Mouse (Mus musculus) forebrain, embryonic 16.5 days (tissue): ENCODE results near the gene Abhd18. TPM values are rescaled to one million over a fixed set of nuclear protein-coding genes. Genes with fewer than 3 reads are reported as not detected.
A peak's percentile ranks its signal among the peaks of the same experiment; 100 is the strongest.

Experiments
- ATAC-seq: fragments of 200-750 bp; cut with Nextera tagmentation; 2 replicates; pipeline ENCODE4 v1.8.0; 2017; ENCODE audit warnings: mild to moderate bottlenecking, moderate library complexity
- H3K27ac ChIP-seq: fragments of 300-500 bp; sonication (generic); 2 replicates; pipeline ENCODE4 v1.5.1; 2014; ENCODE audit warnings: low read length, control low read depth
- H3K27me3 ChIP-seq: fragments of 300-500 bp; sonication (generic); replicated peaks from 2 replicates; pipeline ENCODE4 v1.6.1; 2014; ENCODE audit warnings: low read length; ENCODE audit not compliant: control insufficient read depth, insufficient read depth
- H3K36me3 ChIP-seq: fragments of 300-500 bp; sonication (generic); 2 replicates; pipeline ENCODE4 v1.6.1; 2014; ENCODE audit not compliant: control insufficient read depth, insufficient read depth
- H3K4me1 ChIP-seq: fragments of 300-500 bp; sonication (generic); replicated peaks from 2 replicates; pipeline ENCODE4 v1.6.1; 2014; ENCODE audit warnings: low read length; ENCODE audit not compliant: control insufficient read depth, insufficient read depth
- H3K4me2 ChIP-seq: fragments of 300-500 bp; sonication (generic); 2 replicates; pipeline ENCODE4 v1.6.1; 2014; ENCODE audit warnings: mild to moderate bottlenecking, low read length, control low read depth
- H3K4me3 ChIP-seq: fragments of 300-500 bp; sonication (generic); replicated peaks from 2 replicates; pipeline ENCODE4 v1.5.1; 2014; ENCODE audit warnings: mild to moderate bottlenecking, low read length, control low read depth
- H3K9ac ChIP-seq: fragments of 300-500 bp; sonication (generic); replicated peaks from 2 replicates; pipeline ENCODE4 v1.6.1; 2014; ENCODE audit warnings: low read depth, low read length, control low read depth
- H3K9me3 ChIP-seq: fragments of 300-500 bp; sonication (generic); 2 replicates; pipeline ENCODE4 v1.6.1; 2016; ENCODE audit warnings: low read length; ENCODE audit not compliant: control insufficient read depth
- WGBS: fragments of 180-500 bp; shearing (Covaris S2); extraction: QIAGEN DNeasy Blood & Tissue Kit; methylation state at CpG from one replicate; pipeline ENCODE4 v1.1.7; 2014; 5-methylcytosine and 5-hydroxymethylcytosine counted together
- polyA plus RNA-seq: library from polyadenylated mRNA; unstranded; fragments of >200 nt; fragmentation: Nextera tagmentation; extraction: Ambion mirVana; gene quantifications from 2 replicates; pipeline ENCODE4 v1.2.1, GENCODE M21; 2015

Gene Abhd18
- polyA plus RNA-seq, 1 experiment from 2014 or later = 14.7 TPM

- no peaks in the 10 kb centered on the region for H3K9me3 ChIP-seq
- H3K27ac ChIP-seq = peak within 1 kb of the TSS; percentile 38; the same call in 1 of the 2 replicates
- no peaks in the 10 kb centered on the region for H3K36me3 ChIP-seq
- peak within 1 kb of the TSS; percentile 68 for H3K9ac ChIP-seq
- H3K4me3 ChIP-seq = peak within 1 kb of the TSS; percentile 71
- peak; percentile 93 for ATAC-seq
- 0 out of 2 replicates have a peak, but pooled peaks cover 5% of the 10 kb centered on the region for H3K27me3 ChIP-seq
- peaks cover 12% of the 10 kb centered on the region; the same call in 1 of the 2 replicates for H3K4me1 ChIP-seq
- peak within 1 kb of the TSS; percentile 95 for H3K4me2 ChIP-seq
- under 1% methylated on average over 58 of the region's 66 CpGs for WGBS
These were observed 102.6 kb downstream of the Abhd18 start, which contains the start of gene Larp1b for GRCm38 (mm10) chr3:40949170-40949902. Gene Larp1b (plus strand): TSS chr3:40949828.

- Histone ChIP-seq H3K27me3 (0 out of 2 replicates have a peak, but pooled peaks cover 5% of the 10 kb centered on the region), H3K4me2 (peak overlapping the region; percentile 95), H3K9me3 (no peaks in the 10 kb centered on the region), H3K4me3 (peak overlapping the region; percentile 71), H3K4me1 (peaks cover 12% of the 10 kb centered on the region; the same call in 1 of the 2 replicates), H3K36me3 (no peaks in the 10 kb centered on the region), H3K27ac (peak overlapping the region; percentile 38; the same call in 1 of the 2 replicates), H3K9ac (peak overlapping the region; percentile 68)
- ATAC-seq = peak; percentile 54
- under 1% methylated on average over 78 of the region's 118 CpGs for WGBS
These were observed 103.3 kb downstream of the Abhd18 start for GRCm38 (mm10) chr3:40949903-40950600.

- H3K4me3 ChIP-seq = peak overlapping the region; percentile 71
- H3K4me2 ChIP-seq = peak overlapping the region; percentile 95
- no peak for ATAC-seq
- H3K27ac ChIP-seq = no peak overlapping the region
- peaks cover 12% of the 10 kb centered on the region; the same call in 1 of the 2 replicates for H3K4me1 ChIP-seq
- H3K9ac ChIP-seq = peak overlapping the region; percentile 68
- no peaks in the 10 kb centered on the region for H3K36me3 ChIP-seq
- H3K9me3 ChIP-seq = no peaks in the 10 kb centered on the region
- H3K27me3 ChIP-seq = 0 out of 2 replicates have a peak, but pooled peaks cover 5% of the 10 kb centered on the region
- under 1% methylated on average over 43 of the region's 43 CpGs for WGBS
These were observed 103.9 kb downstream of the Abhd18 start for GRCm38 (mm10) chr3:40950601-40951201.

GRCm38 (mm10) chr3:40951365-40951764 is 104.6 kb downstream of the Abhd18 start:
- ATAC-seq = no peak
- peak overlapping the region; percentile 71 for H3K4me3 ChIP-seq
- peaks cover 12% of the 10 kb centered on the region; the same call in 1 of the 2 replicates for H3K4me1 ChIP-seq
- 13% methylated on average over 7 of the region's 7 CpGs for WGBS
- H3K9me3 ChIP-seq = no peaks in the 10 kb centered on the region
- no peak overlapping the region for H3K9ac ChIP-seq
- 0 out of 2 replicates have a peak, but pooled peaks cover 5% of the 10 kb centered on the region for H3K27me3 ChIP-seq
- H3K27ac ChIP-seq = no peak overlapping the region
- H3K4me2 ChIP-seq = peak overlapping the region; percentile 95
- no peaks in the 10 kb centered on the region for H3K36me3 ChIP-seq

GRCm38 (mm10) chr3:40952606-40953005 is 105.8 kb downstream of the Abhd18 start:
- no peak overlapping the region for H3K9ac ChIP-seq
- H3K36me3 ChIP-seq = no peaks in the 10 kb centered on the region
- no peak for ATAC-seq
- H3K4me2 ChIP-seq = no peak overlapping the region
- no peak overlapping the region for H3K27ac ChIP-seq
- 0 out of 2 replicates have a peak, but pooled peaks cover 5% of the 10 kb centered on the region for H3K27me3 ChIP-seq
- peaks cover 12% of the 10 kb centered on the region; the same call in 1 of the 2 replicates for H3K4me1 ChIP-seq
- no peaks in the 10 kb centered on the region for H3K9me3 ChIP-seq
- no peak overlapping the region for H3K4me3 ChIP-seq

GRCm38 (mm10) chr3:40954792-40955191 is 108.0 kb downstream of the Abhd18 start:
- H3K4me1 ChIP-seq = peaks cover 9% of the 10 kb centered on the region; the same call in 1 of the 2 replicates
- H3K36me3 ChIP-seq = no peaks in the 10 kb centered on the region
- H3K27me3 ChIP-seq = 0 out of 2 replicates have a peak, but pooled peaks cover 2% of the 10 kb centered on the region
- no peak overlapping the region for H3K4me2 ChIP-seq
- 79% methylated on average over 1 of the region's 1 CpGs for WGBS
- no peak overlapping the region for H3K4me3 ChIP-seq
- no peak overlapping the region for H3K9ac ChIP-seq
- no peak for ATAC-seq
- H3K27ac ChIP-seq = no peak overlapping the region
- no peaks in the 10 kb centered on the region for H3K9me3 ChIP-seq

- H3K4me1 ChIP-seq = no peaks in the 10 kb centered on the region
- H3K27ac ChIP-seq = no peak overlapping the region
- H3K27me3 ChIP-seq = no peaks in the 10 kb centered on the region
- H3K9me3 ChIP-seq = no peaks in the 10 kb centered on the region
- H3K4me3 ChIP-seq = no peak overlapping the region
- no peaks in the 10 kb centered on the region for H3K36me3 ChIP-seq
- no peak overlapping the region for H3K4me2 ChIP-seq
- no peak for ATAC-seq
- H3K9ac ChIP-seq = no peak overlapping the region
These were observed 112.1 kb downstream of the Abhd18 start for GRCm38 (mm10) chr3:40958831-40959230.

- no peaks in the 10 kb centered on the region for H3K4me1 ChIP-seq
- ATAC-seq = no peak
- no peak overlapping the region for H3K4me2 ChIP-seq
- no peaks in the 10 kb centered on the region for H3K9me3 ChIP-seq
- H3K27ac ChIP-seq = no peak overlapping the region
- no peak overlapping the region for H3K9ac ChIP-seq
- H3K4me3 ChIP-seq = no peak overlapping the region
- H3K27me3 ChIP-seq = no peaks in the 10 kb centered on the region
- H3K36me3 ChIP-seq = no peaks in the 10 kb centered on the region
These were observed 134.0 kb downstream of the Abhd18 start for GRCm38 (mm10) chr3:40980758-40981157.

- Histone ChIP-seq H3K36me3 (no peaks in the 10 kb centered on the region), H3K27ac (no peak overlapping the region), H3K4me1 (no peaks in the 10 kb centered on the region), H3K9ac (no peak overlapping the region), H3K4me2 (no peak overlapping the region), H3K4me3 (no peak overlapping the region), H3K27me3 (no peaks in the 10 kb centered on the region), H3K9me3 (no peaks in the 10 kb centered on the region)
- 81% methylated on average over 5 of the region's 5 CpGs for WGBS
- no peak for ATAC-seq
These were observed 140.8 kb downstream of the Abhd18 start for GRCm38 (mm10) chr3:40987539-40987938.
